Mouse (Mus musculus) myocyte (in vitro differentiated cells): ENCODE data around the gene Rtbdn.

Experiments
- CEBPB ChIP-seq: IDR thresholded peaks from 2 replicates; pipeline ENCODE4 v1.6.1; 2011; ENCODE audit warnings: mild to moderate bottlenecking, moderate library complexity; ENCODE audit not compliant: poor library complexity, insufficient read depth, severe bottlenecking
- E2F4 ChIP-seq: IDR thresholded peaks from one replicate; pipeline ENCODE4 v1.6.1; 2011; ENCODE audit warnings: mild to moderate bottlenecking, control low read depth, moderate library complexity; ENCODE audit not compliant: insufficient read depth
- MYOD1 ChIP-seq, 3 experiments: IDR thresholded peaks; one replicate each; pipeline ENCODE4 v1.6.1; 2011; ENCODE audit warnings: control low read depth in 2 of 3, low read depth in 2 of 3, mild to moderate bottlenecking in 2 of 3, moderate library complexity in 1 of 3; ENCODE audit not compliant: insufficient read length in 2 of 3, control insufficient read depth in 1 of 3
- MYOG ChIP-seq, 3 experiments: IDR thresholded peaks; one replicate each; pipeline ENCODE4 v1.6.1; 2011; ENCODE audit warnings: control low read depth in 2 of 3, low read depth in 2 of 3, mild to moderate bottlenecking in 2 of 3; ENCODE audit not compliant: insufficient read length in 2 of 3, control insufficient read depth in 1 of 3, insufficient read depth in 1 of 3
- POLR2A ChIP-seq: IDR thresholded peaks from one replicate; pipeline ENCODE4 v1.6.1; 2011; ENCODE audit warnings: low read depth, mild to moderate bottlenecking, control low read depth, moderate library complexity; ENCODE audit not compliant: insufficient read length
- POLR2AphosphoS2 ChIP-seq: IDR thresholded peaks from one replicate; pipeline ENCODE4 v1.6.1; 2011; ENCODE audit warnings: low read depth, control low read depth; ENCODE audit not compliant: insufficient read length
- REST ChIP-seq: IDR thresholded peaks from one replicate; pipeline ENCODE4 v1.6.1; 2011; ENCODE audit warnings: mild to moderate bottlenecking, control low read depth, moderate library complexity; ENCODE audit not compliant: insufficient read depth, insufficient read length
- SRF ChIP-seq: IDR thresholded peaks from one replicate; pipeline ENCODE4 v1.6.1; 2011; ENCODE audit warnings: low read depth; ENCODE audit not compliant: control insufficient read depth, insufficient read length
- TCF12 ChIP-seq: IDR thresholded peaks from one replicate; pipeline ENCODE4 v1.6.1; 2011; ENCODE audit warnings: mild to moderate bottlenecking, control low read depth; ENCODE audit not compliant: poor library complexity, insufficient read depth, severe bottlenecking
- TCF3 ChIP-seq: IDR thresholded peaks from one replicate; pipeline ENCODE4 v1.6.1; 2011; ENCODE audit warnings: low read depth, control low read depth; ENCODE audit not compliant: insufficient read length
- USF1 ChIP-seq: IDR thresholded peaks from one replicate; pipeline ENCODE4 v1.6.1; 2011; ENCODE audit warnings: low read depth, mild to moderate bottlenecking, control low read depth, moderate library complexity

DNA sequence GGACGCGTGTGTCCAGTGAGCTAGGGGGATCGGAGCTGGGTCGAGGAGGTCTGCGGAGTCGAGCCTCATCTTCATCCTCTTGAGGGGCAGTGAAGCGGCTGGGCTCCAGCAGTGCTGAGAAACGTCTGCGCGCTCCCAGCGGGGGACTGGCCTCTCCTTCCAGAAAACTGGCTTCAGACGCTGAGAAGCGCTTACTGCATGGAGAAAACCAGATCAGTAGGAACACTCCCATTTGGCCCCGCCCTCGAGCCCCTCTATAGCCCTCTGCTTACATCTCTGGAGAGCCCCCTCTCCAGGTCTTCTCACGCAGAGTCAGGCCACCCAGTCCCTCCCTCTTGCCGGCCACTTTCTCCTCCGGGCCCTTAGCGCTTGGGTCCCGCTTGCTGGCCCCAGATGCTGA, 29.0 kb upstream of the Rtbdn start:
- no peak for TF ChIP-seq TCF12
- TF ChIP-seq POLR2A: no peak
- no peak for TF ChIP-seq MYOG (IDR thresholded peaks at IDR 0.05; ENCODE audit: control insufficient read depth in 1 of 3, insufficient read depth in 1 of 3, insufficient read length in 2 of 3, low read depth in 2 of 3)
- TF ChIP-seq E2F4: no peak
- no peak for TF ChIP-seq REST
- no peak for TF ChIP-seq TCF3
- no peak for TF ChIP-seq POLR2AphosphoS2
- TF ChIP-seq SRF: no peak
- TF ChIP-seq MYOD1 (IDR thresholded peaks at IDR 0.05; ENCODE audit: control insufficient read depth in 1 of 3, insufficient read length in 2 of 3, low read depth in 2 of 3): no peak
- TF ChIP-seq USF1: no peak
- TF ChIP-seq CEBPB: no peak
